Mouse (Mus musculus) limb, embryonic 14.5 days (tissue): ENCODE measurements around the gene Zfp287. TPM values are rescaled to one million over a fixed set of nuclear protein-coding genes. Genes with fewer than 3 reads are reported as not detected.

Experiments used
- ATAC-seq: fragments of 200-750 bp; cut with Nextera tagmentation; 2 replicates; pipeline ENCODE4 v1.8.0; 2017; ENCODE audit warnings: low read depth, moderate number of reproducible peaks, moderate TSS enrichment; ENCODE audit not compliant: low FRiP score
- DNase-seq: peaks from one replicate; pipeline ENCODE4 v3.0.0-alpha.2; 2015; ENCODE audit warnings: low spot score
- H3K27ac ChIP-seq: fragments of 300-500 bp; sonication (generic); replicated peaks from 2 replicates; pipeline ENCODE4 v1.5.1; 2014; ENCODE audit warnings: low read depth, mild to moderate bottlenecking, low read length, moderate library complexity, mixed read lengths
- H3K27me3 ChIP-seq: fragments of 300-500 bp; sonication (generic); 2 replicates; pipeline ENCODE4 v1.6.1; 2014; ENCODE audit warnings: low read length, mixed read lengths; ENCODE audit not compliant: control insufficient read depth, insufficient read depth
- H3K36me3 ChIP-seq: fragments of 300-500 bp; sonication (generic); 2 replicates; pipeline ENCODE4 v1.6.1; 2014; ENCODE audit warnings: mild to moderate bottlenecking, low read length, moderate library complexity, mixed read lengths; ENCODE audit not compliant: control insufficient read depth, insufficient read depth
- H3K4me1 ChIP-seq: fragments of 300-500 bp; sonication (generic); 2 replicates; pipeline ENCODE4 v1.6.1; 2014; ENCODE audit warnings: antibody characterized with exemption, low read length, mixed read lengths; ENCODE audit not compliant: control insufficient read depth, insufficient read depth
- H3K4me2 ChIP-seq: fragments of 300-500 bp; sonication (generic); replicated peaks from 2 replicates; pipeline ENCODE4 v1.6.1; 2014; ENCODE audit warnings: low read depth, mild to moderate bottlenecking, low read length, moderate library complexity; ENCODE audit not compliant: severe bottlenecking
- H3K4me3 ChIP-seq: fragments of 300-500 bp; sonication (generic); replicated peaks from 2 replicates; pipeline ENCODE4 v1.5.1; 2014; ENCODE audit warnings: low read length
- H3K9ac ChIP-seq: fragments of 300-500 bp; sonication (generic); 2 replicates; pipeline ENCODE4 v1.6.1; 2014; ENCODE audit warnings: mild to moderate bottlenecking, low read depth, low read length, moderate library complexity; ENCODE audit not compliant: severe bottlenecking
- H3K9me3 ChIP-seq: fragments of 300-500 bp; sonication (generic); 2 replicates; pipeline ENCODE4 v1.6.1; 2016; ENCODE audit warnings: low read length; ENCODE audit not compliant: control insufficient read depth
- POLR2A ChIP-seq: fragments of 200-500 bp; IDR thresholded peaks from 2 replicates; pipeline ENCODE4 v1.8.0; 2012; ENCODE audit warnings: inconsistent platforms, mild to moderate bottlenecking, moderate library complexity, borderline replicate concordance; ENCODE audit not compliant: insufficient read depth, insufficient read length; ENCODE audit errors: extremely low read depth
- WGBS: fragments of 180-500 bp; shearing (Covaris S2); extraction: QIAGEN DNeasy Blood & Tissue Kit; methylation state at CpG from one replicate; pipeline ENCODE4 v1.1.7; 2014; 5-methylcytosine and 5-hydroxymethylcytosine counted together
- polyA plus RNA-seq, 2 experiments: library from polyadenylated mRNA; depleted of rRNA in 1 of 2; stranded (reverse) in 1 of 2; unstranded in 1 of 2; fragments of >200 nt; fragmentation: Nextera tagmentation in 1 of 2; extraction: Ambion mirVana in 1 of 2; gene quantifications; 2 replicates each; pipeline versions ENCODE4 v1.2.1 to v1.2.3; 2012 to 2014

The Zfp287 gene
- polyA plus RNA-seq, 2 experiments = 8.9 to 9.2 TPM

- Histone ChIP-seq H3K27ac (no peak overlapping the region), H3K4me3 (no peak overlapping the region), H3K4me2 (no peak overlapping the region), H3K9ac (no peak overlapping the region), H3K36me3 (peaks cover 22% of the 10 kb centered on the region), H3K4me1 (no peaks in the 10 kb centered on the region), H3K27me3 (no peaks in the 10 kb centered on the region), H3K9me3 (no peaks in the 10 kb centered on the region)
- no peak for TF ChIP-seq POLR2A
- no peak for DNase-seq
- WGBS = 79% methylated on average over 12 of the region's 12 CpGs
- ATAC-seq = no peak
These were observed 62.2 kb downstream of the Zfp287 start for GRCm38 (mm10) chr11:62669471-62669870.

- no peak for ATAC-seq
- WGBS = 93% methylated on average over 5 of the region's 5 CpGs
- Histone ChIP-seq H3K4me3 (no peak overlapping the region), H3K36me3 (peaks cover 22% of the 10 kb centered on the region), H3K4me2 (no peak overlapping the region), H3K9ac (no peak overlapping the region), H3K9me3 (no peaks in the 10 kb centered on the region), H3K27ac (no peak overlapping the region), H3K4me1 (no peaks in the 10 kb centered on the region), H3K27me3 (no peaks in the 10 kb centered on the region)
- TF ChIP-seq POLR2A = no peak
- no peak for DNase-seq
These were observed 62.7 kb downstream of the Zfp287 start for GRCm38 (mm10) chr11:62668986-62669385.

- Histone ChIP-seq H3K4me1 (no peaks in the 10 kb centered on the region), H3K4me2 (no peak overlapping the region), H3K9me3 (no peaks in the 10 kb centered on the region), H3K27ac (no peak overlapping the region), H3K4me3 (no peak overlapping the region), H3K9ac (no peak overlapping the region), H3K36me3 (peaks cover 22% of the 10 kb centered on the region), H3K27me3 (no peaks in the 10 kb centered on the region)
- no peak for DNase-seq
- WGBS = 92% methylated on average over 6 of the region's 6 CpGs
- ATAC-seq = no peak
- TF ChIP-seq POLR2A = no peak
These were observed 67.5 kb downstream of the Zfp287 start for GRCm38 (mm10) chr11:62664250-62664649.

GRCm38 (mm10) chr11:62660885-62661284, 70.8 kb downstream of the Zfp287 start:
- no peak for ATAC-seq
- Histone ChIP-seq H3K27me3 (no peaks in the 10 kb centered on the region), H3K9me3 (no peaks in the 10 kb centered on the region), H3K4me1 (no peaks in the 10 kb centered on the region), H3K36me3 (peaks cover 16% of the 10 kb centered on the region), H3K27ac (no peak overlapping the region), H3K4me2 (no peak overlapping the region), H3K9ac (no peak overlapping the region), H3K4me3 (no peak overlapping the region)
- no peak for DNase-seq
- TF ChIP-seq POLR2A = no peak
- 53% methylated on average over 4 of the region's 4 CpGs for WGBS

GRCm38 (mm10) chr11:62652080-62652479, 79.6 kb downstream of the Zfp287 start:
- ATAC-seq (no peak), DNase-seq (no peak)
- TF ChIP-seq POLR2A = no peak
- H3K9ac ChIP-seq = no peak overlapping the region
- peaks cover 17% of the 10 kb centered on the region for H3K4me1 ChIP-seq
- no peaks in the 10 kb centered on the region for H3K27me3 ChIP-seq
- H3K36me3 ChIP-seq = peaks cover 12% of the 10 kb centered on the region
- H3K27ac ChIP-seq = no peak overlapping the region
- 92% methylated on average over 3 of the region's 3 CpGs for WGBS
- no peak overlapping the region for H3K4me3 ChIP-seq
- H3K4me2 ChIP-seq = no peak overlapping the region
- no peaks in the 10 kb centered on the region for H3K9me3 ChIP-seq

- WGBS = 82% methylated on average over 3 of the region's 3 CpGs
- H3K9me3 ChIP-seq = no peaks in the 10 kb centered on the region
- H3K27me3 ChIP-seq = no peaks in the 10 kb centered on the region
- ATAC-seq (no peak), DNase-seq (no peak)
- H3K4me2 ChIP-seq = no peak overlapping the region
- peaks cover 21% of the 10 kb centered on the region for H3K4me1 ChIP-seq
- no peak overlapping the region for H3K27ac ChIP-seq
- no peak overlapping the region for H3K4me3 ChIP-seq
- H3K9ac ChIP-seq = no peak overlapping the region
- no peak for TF ChIP-seq POLR2A
- H3K36me3 ChIP-seq = peaks cover 12% of the 10 kb centered on the region
These were observed 80.1 kb downstream of the Zfp287 start for GRCm38 (mm10) chr11:62651563-62651962.

Other genes with a start within 250 kb of the Zfp287 start
- gene Cenpv, start 192.6 kb downstream of the Zfp287 start, polyA plus RNA-seq (2012; rRNA removed) = 40.5 and 47.6 TPM in 2 replicates
- 26.7 and 27.0 TPM in 2 replicates for gene Cenpv, start 192.6 kb downstream of the Zfp287 start, polyA plus RNA-seq (2014; fragmentation: Nextera tagmentation; extraction: Ambion mirVana)
- 3,111 and 3,234 TPM in 2 replicates for gene Ubb, start 180.7 kb downstream of the Zfp287 start, polyA plus RNA-seq (2012; rRNA removed)
- gene Ubb, start 180.7 kb downstream of the Zfp287 start, polyA plus RNA-seq (2014; fragmentation: Nextera tagmentation; extraction: Ambion mirVana) = 3,423 and 3,655 TPM in 2 replicates
- 2.7 and 2.8 TPM in 2 replicates for gene Trpv2, start 157.4 kb downstream of the Zfp287 start, polyA plus RNA-seq (2012; rRNA removed)
- 2.9 and 4.3 TPM in 2 replicates for gene Trpv2, start 157.4 kb downstream of the Zfp287 start, polyA plus RNA-seq (2014; fragmentation: Nextera tagmentation; extraction: Ambion mirVana)
- 19.2 and 25.6 TPM in 2 replicates for gene Lrrc75a, start 83.4 kb downstream of the Zfp287 start, polyA plus RNA-seq (2012; rRNA removed)
- gene Lrrc75a, start 83.4 kb downstream of the Zfp287 start, polyA plus RNA-seq (2014; fragmentation: Nextera tagmentation; extraction: Ambion mirVana) = 13.7 and 20.5 TPM in 2 replicates
- 69.7 and 87.4 TPM in 2 replicates for gene Mmgt2, start 83.2 kb downstream of the Zfp287 start, polyA plus RNA-seq (2012; rRNA removed)
- 56.9 and 66.1 TPM in 2 replicates for gene Mmgt2, start 83.2 kb downstream of the Zfp287 start, polyA plus RNA-seq (2014; fragmentation: Nextera tagmentation; extraction: Ambion mirVana)
- not detected in 2 replicates for gene Gm10428, start 21.2 kb upstream of the Zfp287 start, polyA plus RNA-seq (2012; rRNA removed)
- gene Gm10428, start 21.2 kb upstream of the Zfp287 start, polyA plus RNA-seq (2014; fragmentation: Nextera tagmentation; extraction: Ambion mirVana) = not detected in 2 replicates
- gene Zfp286, start 57.6 kb upstream of the Zfp287 start, polyA plus RNA-seq (2012; rRNA removed) = 14.0 and 17.0 TPM in 2 replicates
- gene Zfp286, start 57.6 kb upstream of the Zfp287 start, polyA plus RNA-seq (2014; fragmentation: Nextera tagmentation; extraction: Ambion mirVana) = 22.2 and 31.9 TPM in 2 replicates
- gene Trim16, start 88.3 kb upstream of the Zfp287 start, polyA plus RNA-seq (2012; rRNA removed) = 14.3 and 16.2 TPM in 2 replicates
- gene Trim16, start 88.3 kb upstream of the Zfp287 start, polyA plus RNA-seq (2014; fragmentation: Nextera tagmentation; extraction: Ambion mirVana) = 19.8 and 22.8 TPM in 2 replicates
- gene Fbxw10, start 115.2 kb upstream of the Zfp287 start, polyA plus RNA-seq (2012; rRNA removed) = 0.63 and 0.67 TPM in 2 replicates
- 0.56 and 0.72 TPM in 2 replicates for gene Fbxw10, start 115.2 kb upstream of the Zfp287 start, polyA plus RNA-seq (2014; fragmentation: Nextera tagmentation; extraction: Ambion mirVana)
- 38.2 and 40.1 TPM in 2 replicates for gene Tvp23b, start 147.6 kb upstream of the Zfp287 start, polyA plus RNA-seq (2012; rRNA removed)
- 60.4 and 65.6 TPM in 2 replicates for gene Tvp23b, start 147.6 kb upstream of the Zfp287 start, polyA plus RNA-seq (2014; fragmentation: Nextera tagmentation; extraction: Ambion mirVana)
- 0.52 TPM in 1 of 2 replicates, not detected in the other for gene Cdrt4, start 219.3 kb upstream of the Zfp287 start, polyA plus RNA-seq (2012; rRNA removed)
- gene Cdrt4, start 219.3 kb upstream of the Zfp287 start, polyA plus RNA-seq (2014; fragmentation: Nextera tagmentation; extraction: Ambion mirVana) = 0.36 and 0.58 TPM in 2 replicates